Mouse (Mus musculus) brain, adult 2 months (tissue): Measurements from ENCODE around the gene Atp2b1.

Experiments
- DNase-seq: peaks from one replicate; pipeline ENCODE4 v3.0.0; 2011; ENCODE audit warnings: low read depth, low spot score

Gene Atp2b1

GRCm38 (mm10) chr10:98913961-98914809, at the start of gene Atp2b1:
Gene Atp2b1 (plus strand): TSS chr10:98914406.
- peak; percentile 98 for DNase-seq

GRCm38 (mm10) chr10:98864851-98865250, 49.4 kb upstream of the Atp2b1 start:
- DNase-seq = no peak

- no peak for DNase-seq
Measured at GRCm38 (mm10) chr10:98866836-98867370, 47.3 kb upstream of the Atp2b1 start.

GRCm38 (mm10) chr10:98868351-98868908, 45.8 kb upstream of the Atp2b1 start:
- no peak for DNase-seq

- DNase-seq = no peak
Measured at GRCm38 (mm10) chr10:98877855-98878254, 36.4 kb upstream of the Atp2b1 start.

GRCm38 (mm10) chr10:98878636-98879035, 35.6 kb upstream of the Atp2b1 start:
- no peak for DNase-seq

GRCm38 (mm10) chr10:98880057-98880456, 34.1 kb upstream of the Atp2b1 start:
- DNase-seq = no peak

- no peak for DNase-seq
Measured at GRCm38 (mm10) chr10:98880711-98881110, 33.5 kb upstream of the Atp2b1 start.

GRCm38 (mm10) chr10:98881492-98881891, 32.7 kb upstream of the Atp2b1 start:
- DNase-seq = no peak

- no peak for DNase-seq
Measured at GRCm38 (mm10) chr10:98882587-98882986, 31.6 kb upstream of the Atp2b1 start.

GRCm38 (mm10) chr10:98884445-98884844, 29.8 kb upstream of the Atp2b1 start:
- DNase-seq = no peak

GRCm38 (mm10) chr10:98886770-98887271, 27.4 kb upstream of the Atp2b1 start:
- no peak for DNase-seq

GRCm38 (mm10) chr10:98891361-98891760, 22.8 kb upstream of the Atp2b1 start:
- DNase-seq = peak; percentile 59

- DNase-seq = no peak
Measured at GRCm38 (mm10) chr10:98897507-98897906, 16.7 kb upstream of the Atp2b1 start.

- no peak for DNase-seq
Measured at GRCm38 (mm10) chr10:98897913-98898748, 16.1 kb upstream of the Atp2b1 start.

- no peak for DNase-seq
Measured at GRCm38 (mm10) chr10:98901533-98901932, 12.7 kb upstream of the Atp2b1 start.

- DNase-seq = no peak
Measured at GRCm38 (mm10) chr10:98905987-98906386, 8.2 kb upstream of the Atp2b1 start.

- DNase-seq = peak; percentile 71
Measured at GRCm38 (mm10) chr10:98906941-98907549, 7.2 kb upstream of the Atp2b1 start.

- no peak for DNase-seq
Measured at GRCm38 (mm10) chr10:98913610-98913960, 621 bp upstream of the Atp2b1 start.

GRCm38 (mm10) chr10:98914810-98915241, 620 bp downstream of the Atp2b1 start:
- DNase-seq = peak; percentile 91

- no peak for DNase-seq
Measured at GRCm38 (mm10) chr10:98915398-98915931, 1.3 kb downstream of the Atp2b1 start.
